Mouse (Mus musculus): ENCODE measurements at regions not wholly inside any gene's neighbourhood (a gene's known extent, or its start where the extent isn't known, plus 50 kb on each side); places are given as distances from the start of the nearest gene placed in this dataset.

DNA sequence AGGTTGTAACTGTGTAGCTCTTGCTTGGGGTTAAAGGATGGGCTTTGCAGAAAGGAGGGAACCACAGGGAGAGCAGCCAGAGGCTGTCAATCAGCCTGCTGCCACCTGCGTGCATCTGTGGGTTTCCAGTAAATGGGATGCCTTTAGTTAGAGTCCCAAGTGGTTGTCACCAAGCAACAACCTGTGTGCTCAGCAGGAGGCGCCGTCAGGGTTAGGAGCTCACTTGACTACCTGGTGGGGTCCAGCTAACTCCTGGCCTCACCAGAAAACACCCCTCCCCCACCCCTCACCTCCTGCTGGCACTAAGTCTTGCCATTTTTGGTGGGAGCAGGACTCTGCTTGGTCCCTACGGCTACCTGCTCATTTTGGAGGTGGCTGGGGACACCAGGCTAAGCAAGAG, 135.0 kb upstream of the Spin1 start:
- Histone ChIP-seq H3K4me1 (no peaks in the 10 kb centered on the region), H3K27me3 (replicated peaks) (no peaks in the 10 kb centered on the region), H3K9me3 (peaks cover 20% of the 10 kb centered on the region), H3K36me3 (replicated peaks; ENCODE audit: low read length) (no peaks in the 10 kb centered on the region), H3K4me3 (replicated peaks) (no peak overlapping the region)
- no peak for TF ChIP-seq GATA1 (IDR thresholded peaks at IDR 0.05; ENCODE audit: borderline replicate concordance, low read length)

DNA sequence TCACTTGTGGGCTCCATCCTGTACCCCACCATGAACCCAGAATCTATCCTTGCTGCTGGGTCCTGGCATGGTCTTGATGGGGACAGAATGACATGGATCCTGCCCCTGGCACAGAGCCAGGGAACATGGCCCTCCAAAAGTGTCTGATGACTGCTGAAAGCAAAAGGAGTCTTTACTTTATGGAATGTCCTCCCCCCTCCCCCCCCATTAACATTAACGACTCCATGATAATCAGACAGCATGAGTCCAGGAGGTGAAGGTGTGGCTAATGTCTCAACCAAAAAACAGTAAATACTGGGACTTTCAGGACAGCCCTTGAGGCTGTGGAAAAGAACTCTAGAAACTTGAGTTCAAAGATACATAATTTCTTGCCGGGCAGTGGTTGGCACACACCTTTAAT, 133.9 kb upstream of the Spin1 start:
- Histone ChIP-seq H3K4me1 (no peaks in the 10 kb centered on the region), H3K27me3 (replicated peaks) (no peaks in the 10 kb centered on the region), H3K4me3 (replicated peaks) (no peak overlapping the region), H3K9me3 (peaks cover 20% of the 10 kb centered on the region), H3K36me3 (replicated peaks; ENCODE audit: low read length) (no peaks in the 10 kb centered on the region)
- TF ChIP-seq FLI1 (IDR thresholded peaks at IDR 0.05; ENCODE audit: low read length) (no peak), GATA1 (IDR thresholded peaks at IDR 0.05; ENCODE audit: borderline replicate concordance, low read length) (no peak)

DNA sequence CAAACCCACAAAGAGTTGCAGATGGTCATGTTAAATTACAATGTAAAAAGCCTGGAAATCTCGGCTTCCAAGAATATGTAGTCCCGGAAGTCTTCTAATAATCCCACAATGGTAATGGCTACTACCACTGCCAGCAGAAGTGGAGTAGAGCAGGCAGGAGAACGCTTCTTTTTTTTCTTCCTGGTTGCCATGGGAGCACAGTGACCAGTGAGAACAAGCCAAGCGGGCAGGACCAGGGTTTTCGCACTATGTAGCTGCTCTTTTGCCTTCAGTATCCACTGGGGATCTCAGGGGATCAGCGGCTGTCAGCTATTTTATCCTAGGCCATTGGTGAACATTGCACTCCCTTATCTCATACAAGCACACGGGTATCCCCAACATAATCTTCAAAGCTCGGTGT, 127.3 kb upstream of the Spin1 start:
- Histone ChIP-seq H3K4me1 (no peaks in the 10 kb centered on the region), H3K36me3 (replicated peaks; ENCODE audit: low read length) (no peaks in the 10 kb centered on the region), H3K4me3 (replicated peaks) (no peak overlapping the region), H3K9me3 (peaks cover 10% of the 10 kb centered on the region), H3K27me3 (replicated peaks) (no peaks in the 10 kb centered on the region)
- TF ChIP-seq GATA1 (IDR thresholded peaks at IDR 0.05; ENCODE audit: borderline replicate concordance, low read length) (no peak), FLI1 (IDR thresholded peaks at IDR 0.05; ENCODE audit: low read length) (no peak)

DNA sequence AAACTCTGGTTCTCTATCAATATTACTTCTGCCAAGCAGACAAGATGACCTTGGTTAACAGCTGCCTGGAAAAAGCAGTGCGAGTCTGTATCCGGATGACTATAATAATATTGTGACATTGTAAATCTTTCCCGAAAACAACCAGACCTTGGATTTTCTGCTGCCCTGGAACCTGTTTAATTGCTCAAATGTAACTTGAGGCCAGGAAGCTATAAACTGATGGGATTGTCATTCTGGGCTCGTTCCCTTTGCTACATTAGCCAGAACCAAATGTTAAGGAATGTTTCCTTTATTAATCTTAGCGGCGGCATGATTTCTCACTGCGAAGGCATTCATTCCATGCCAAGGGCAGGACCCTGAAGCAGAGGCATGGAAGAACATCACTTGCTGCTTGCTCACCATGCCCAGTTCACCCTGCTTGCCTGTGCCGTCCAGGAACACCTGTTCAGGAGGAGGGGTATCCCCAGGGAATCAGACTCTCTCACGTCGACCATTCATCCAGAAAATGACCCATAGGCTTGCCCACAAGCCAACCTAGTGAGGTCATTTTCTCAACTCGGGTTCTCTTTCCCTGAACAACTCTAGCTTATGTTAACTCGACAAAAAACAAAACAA, 125.3 kb upstream of the Spin1 start:
- no peaks in the 10 kb centered on the region for H3K27me3 ChIP-seq (replicated peaks)
- H3K36me3 ChIP-seq (replicated peaks; ENCODE audit: low read length), result no peaks in the 10 kb centered on the region
- no peaks in the 10 kb centered on the region for H3K4me1 ChIP-seq
- H3K4me3 ChIP-seq (replicated peaks), result no peak overlapping the region
- TF ChIP-seq FLI1 (IDR thresholded peaks at IDR 0.05; ENCODE audit: low read length) (no peak), GATA1 (IDR thresholded peaks at IDR 0.05; ENCODE audit: borderline replicate concordance, low read length) (no peak)
- H3K9me3 ChIP-seq, result peaks cover 16% of the 10 kb centered on the region

DNA sequence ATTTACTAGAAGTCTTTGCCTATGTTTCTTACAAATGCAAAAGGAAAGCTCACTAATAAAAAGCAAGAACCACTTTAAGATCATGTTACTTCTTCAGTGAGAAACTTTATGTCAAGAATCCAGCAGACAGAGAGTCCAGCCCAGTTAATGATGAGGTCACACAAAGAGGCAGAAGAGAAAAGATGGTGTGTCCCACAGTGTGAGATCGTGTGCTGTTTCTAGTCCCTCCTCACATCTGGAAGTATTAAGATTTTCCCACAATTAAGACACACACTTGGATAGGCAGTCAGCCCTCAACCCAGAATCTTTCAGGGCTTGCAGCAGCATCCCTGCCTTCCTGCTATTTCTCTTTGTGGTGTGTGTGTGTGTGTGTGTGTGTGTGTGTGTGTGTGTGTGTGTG, 118.7 kb upstream of the Spin1 start:
- H3K27me3 ChIP-seq (replicated peaks), result no peaks in the 10 kb centered on the region
- H3K4me1 ChIP-seq, result no peaks in the 10 kb centered on the region
- TF ChIP-seq FLI1 (IDR thresholded peaks at IDR 0.05; ENCODE audit: low read length), result no peak
- TF ChIP-seq GATA1 (IDR thresholded peaks at IDR 0.05; ENCODE audit: borderline replicate concordance, low read length), result no peak
- peaks cover 28% of the 10 kb centered on the region for H3K9me3 ChIP-seq
- H3K36me3 ChIP-seq (replicated peaks; ENCODE audit: low read length), result no peaks in the 10 kb centered on the region
- no peak overlapping the region for H3K4me3 ChIP-seq (replicated peaks)

DNA sequence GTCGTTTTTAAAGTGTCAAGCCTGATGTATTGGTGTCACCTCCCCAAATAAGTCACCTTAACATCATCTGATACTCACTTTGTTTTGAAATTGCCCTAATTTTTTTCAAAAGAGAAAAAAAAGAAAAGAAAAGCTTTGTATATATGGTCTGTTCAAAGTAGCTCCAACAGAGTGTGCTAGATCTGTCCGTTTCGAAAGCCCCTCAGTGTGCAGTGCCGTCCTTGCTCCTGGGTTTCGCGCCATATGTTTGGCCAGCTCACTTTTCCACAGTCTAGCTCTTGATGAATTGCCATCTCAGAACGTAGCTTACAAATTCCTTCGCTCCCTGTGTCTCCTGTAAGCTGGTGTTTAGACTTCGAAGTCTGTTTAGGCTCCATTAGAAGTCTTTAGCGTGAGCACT, 117.7 kb upstream of the Spin1 start:
- H3K4me3 ChIP-seq (replicated peaks), result no peak overlapping the region
- H3K27me3 ChIP-seq (replicated peaks), result no peaks in the 10 kb centered on the region
- H3K36me3 ChIP-seq (replicated peaks; ENCODE audit: low read length), result no peaks in the 10 kb centered on the region
- peaks cover 29% of the 10 kb centered on the region for H3K9me3 ChIP-seq
- no peaks in the 10 kb centered on the region for H3K4me1 ChIP-seq
- no peak for TF ChIP-seq GATA1 (IDR thresholded peaks at IDR 0.05; ENCODE audit: borderline replicate concordance, low read length)
- TF ChIP-seq FLI1 (IDR thresholded peaks at IDR 0.05; ENCODE audit: low read length), result no peak

DNA sequence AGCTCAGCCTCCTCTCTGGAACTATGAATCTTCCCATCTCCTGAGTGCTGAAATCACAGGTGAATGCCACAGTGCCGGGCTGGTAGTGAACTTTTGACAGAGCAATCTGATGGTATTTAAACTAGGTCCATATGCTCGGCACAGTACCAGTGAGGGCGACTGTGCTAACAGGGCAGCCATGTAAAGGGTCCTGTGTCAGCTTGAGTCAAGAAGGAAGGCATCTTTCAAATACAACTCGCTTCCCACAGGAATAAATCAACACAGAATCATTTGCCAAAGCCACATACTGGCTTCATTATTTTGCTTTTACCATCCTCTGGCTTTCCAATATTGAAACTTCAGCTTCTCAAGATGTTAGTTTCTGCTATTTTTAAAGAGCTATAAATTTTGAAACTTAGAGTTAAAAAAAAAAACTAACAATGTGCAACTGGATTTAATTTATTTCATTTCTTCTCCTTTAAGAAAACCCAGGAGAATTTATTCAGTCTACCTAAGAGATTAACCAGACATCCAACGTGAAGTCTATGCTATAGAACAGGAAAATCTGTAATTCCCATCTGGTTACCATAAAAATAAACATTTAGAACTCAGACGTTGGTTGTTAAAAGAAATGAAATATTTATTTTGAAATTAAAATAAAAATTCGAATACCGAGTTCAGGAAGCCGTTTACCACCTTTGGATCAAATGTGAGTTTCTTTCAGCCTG, 108.8 kb upstream of the Spin1 start:
- no peaks in the 10 kb centered on the region for H3K27me3 ChIP-seq (replicated peaks)
- no peaks in the 10 kb centered on the region for H3K4me1 ChIP-seq
- peaks cover 48% of the 10 kb centered on the region for H3K9me3 ChIP-seq
- no peak overlapping the region for H3K4me3 ChIP-seq (replicated peaks)
- H3K36me3 ChIP-seq (replicated peaks; ENCODE audit: low read length), result no peaks in the 10 kb centered on the region
- TF ChIP-seq FLI1 (IDR thresholded peaks at IDR 0.05; ENCODE audit: low read length) (no peak), GATA1 (IDR thresholded peaks at IDR 0.05; ENCODE audit: borderline replicate concordance, low read length) (no peak)

DNA sequence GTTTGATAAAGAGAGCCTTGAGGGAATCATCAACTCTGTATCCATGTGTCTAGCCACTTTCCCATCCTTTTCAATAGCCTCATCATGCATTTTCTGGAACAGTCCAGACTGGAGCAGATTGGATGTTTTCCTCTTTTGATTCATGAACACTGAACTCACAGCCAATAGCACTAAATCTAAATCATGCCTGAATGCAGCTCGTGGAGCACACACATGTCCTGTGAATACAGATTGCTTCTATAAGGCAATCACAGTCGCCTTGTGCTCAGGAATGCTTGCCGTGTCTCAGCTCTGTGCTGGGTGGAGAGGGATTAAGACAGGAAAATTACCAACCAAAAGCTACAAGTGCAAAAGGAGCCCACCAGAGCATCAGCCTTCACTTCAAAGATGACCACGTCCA, 100.9 kb upstream of the Spin1 start:
- Histone ChIP-seq H3K4me3 (replicated peaks) (no peak overlapping the region), H3K27me3 (replicated peaks) (no peaks in the 10 kb centered on the region), H3K9me3 (peaks cover 22% of the 10 kb centered on the region), H3K4me1 (no peaks in the 10 kb centered on the region), H3K36me3 (replicated peaks; ENCODE audit: low read length) (no peaks in the 10 kb centered on the region)
- TF ChIP-seq GATA1 (IDR thresholded peaks at IDR 0.05; ENCODE audit: borderline replicate concordance, low read length), result no peak
- TF ChIP-seq FLI1 (IDR thresholded peaks at IDR 0.05; ENCODE audit: low read length), result no peak

DNA sequence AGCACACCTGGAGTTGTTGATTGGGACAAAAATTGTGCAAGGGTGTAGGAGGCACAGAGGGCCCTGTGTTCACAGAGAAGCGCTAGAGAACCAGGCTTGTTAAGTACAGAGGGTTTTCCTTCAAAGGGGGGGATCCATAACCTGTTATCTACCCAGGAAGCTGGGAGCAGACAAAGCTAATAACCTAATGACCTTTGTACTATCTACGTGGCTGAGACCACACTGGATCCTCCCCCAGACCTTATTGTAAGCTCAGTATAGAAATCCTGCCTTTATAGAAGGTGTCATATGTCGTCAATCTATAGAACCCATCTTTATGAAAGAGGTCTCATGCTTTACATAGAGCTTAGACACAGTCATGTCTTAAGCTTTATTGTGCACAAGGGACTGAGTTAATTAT, 95.9 kb upstream of the Spin1 start:
- Histone ChIP-seq H3K4me3 (replicated peaks) (no peak overlapping the region), H3K4me1 (no peaks in the 10 kb centered on the region), H3K36me3 (replicated peaks; ENCODE audit: low read length) (no peaks in the 10 kb centered on the region), H3K27me3 (replicated peaks) (no peaks in the 10 kb centered on the region), H3K9me3 (peaks cover 41% of the 10 kb centered on the region)
- TF ChIP-seq FLI1 (IDR thresholded peaks at IDR 0.05; ENCODE audit: low read length), result no peak
- TF ChIP-seq GATA1 (IDR thresholded peaks at IDR 0.05; ENCODE audit: borderline replicate concordance, low read length), result no peak

DNA sequence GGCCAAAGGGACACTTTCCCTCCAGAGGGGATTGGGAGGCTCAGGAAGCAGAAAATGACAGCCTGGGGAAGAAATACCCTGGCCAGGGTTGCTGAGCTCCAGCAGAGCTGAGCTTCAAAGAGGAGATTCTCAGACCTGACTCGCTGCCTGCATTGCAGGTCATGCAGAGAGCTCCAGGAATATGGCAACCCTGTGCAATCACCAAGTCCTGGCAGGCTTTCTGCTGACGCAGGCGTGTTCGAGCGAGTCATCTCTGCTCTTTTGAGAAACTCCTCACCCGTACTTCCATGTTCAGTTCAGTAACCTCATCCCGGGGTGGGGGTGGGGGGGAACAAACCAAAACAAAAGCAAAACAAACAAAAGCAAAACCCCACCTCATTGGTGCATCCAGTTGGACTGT, 89.9 kb upstream of the Spin1 start:
- Histone ChIP-seq H3K9me3 (peaks cover 19% of the 10 kb centered on the region; the same call in 1 of the 2 replicates), H3K4me1 (no peaks in the 10 kb centered on the region), H3K4me3 (replicated peaks) (no peak overlapping the region), H3K36me3 (replicated peaks; ENCODE audit: low read length) (no peaks in the 10 kb centered on the region), H3K27me3 (replicated peaks) (no peaks in the 10 kb centered on the region)
- TF ChIP-seq FLI1 (IDR thresholded peaks at IDR 0.05; ENCODE audit: low read length) (no peak), GATA1 (IDR thresholded peaks at IDR 0.05; ENCODE audit: borderline replicate concordance, low read length) (no peak)
